Mouse (Mus musculus) right cerebral cortex, postnatal 25 days (tissue): ENCODE results near the gene Tamm41.
A peak's percentile ranks its signal among the peaks of the same experiment; 100 is the strongest.

Experiments
- DNase-seq: peaks from one replicate; pipeline ENCODE4 v3.0.0; 2022

The Tamm41 gene

DNA sequence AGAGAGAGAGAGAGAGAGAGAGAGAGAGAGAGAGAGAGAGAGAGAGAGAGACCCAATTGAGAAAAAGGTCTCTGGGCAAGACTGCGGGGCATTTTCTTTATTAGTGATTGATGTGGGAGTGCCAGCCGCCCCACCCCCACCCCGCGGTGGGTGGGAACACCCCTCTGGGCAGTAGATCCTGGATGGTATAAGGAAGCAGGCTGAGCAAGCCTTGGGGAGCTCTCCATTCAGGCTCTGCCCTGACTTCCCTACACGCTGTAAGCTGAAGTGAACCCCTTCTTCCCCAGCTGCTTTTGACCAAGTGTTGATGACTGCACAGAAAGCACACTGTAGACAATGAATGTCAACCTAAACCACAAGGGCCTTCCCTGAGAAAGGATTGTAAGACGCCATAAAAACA, 67.3 kb downstream of the Tamm41 start:
- DNase-seq, result no peak

- DNase-seq, result peak; percentile 78
Measured at GRCm38 (mm10) chr6:114969213-114970120, 68.2 kb downstream of the Tamm41 start, which contains the start of gene Vgll4. TSS of gene Vgll4 (minus strand) at chr6:114969994.

DNA sequence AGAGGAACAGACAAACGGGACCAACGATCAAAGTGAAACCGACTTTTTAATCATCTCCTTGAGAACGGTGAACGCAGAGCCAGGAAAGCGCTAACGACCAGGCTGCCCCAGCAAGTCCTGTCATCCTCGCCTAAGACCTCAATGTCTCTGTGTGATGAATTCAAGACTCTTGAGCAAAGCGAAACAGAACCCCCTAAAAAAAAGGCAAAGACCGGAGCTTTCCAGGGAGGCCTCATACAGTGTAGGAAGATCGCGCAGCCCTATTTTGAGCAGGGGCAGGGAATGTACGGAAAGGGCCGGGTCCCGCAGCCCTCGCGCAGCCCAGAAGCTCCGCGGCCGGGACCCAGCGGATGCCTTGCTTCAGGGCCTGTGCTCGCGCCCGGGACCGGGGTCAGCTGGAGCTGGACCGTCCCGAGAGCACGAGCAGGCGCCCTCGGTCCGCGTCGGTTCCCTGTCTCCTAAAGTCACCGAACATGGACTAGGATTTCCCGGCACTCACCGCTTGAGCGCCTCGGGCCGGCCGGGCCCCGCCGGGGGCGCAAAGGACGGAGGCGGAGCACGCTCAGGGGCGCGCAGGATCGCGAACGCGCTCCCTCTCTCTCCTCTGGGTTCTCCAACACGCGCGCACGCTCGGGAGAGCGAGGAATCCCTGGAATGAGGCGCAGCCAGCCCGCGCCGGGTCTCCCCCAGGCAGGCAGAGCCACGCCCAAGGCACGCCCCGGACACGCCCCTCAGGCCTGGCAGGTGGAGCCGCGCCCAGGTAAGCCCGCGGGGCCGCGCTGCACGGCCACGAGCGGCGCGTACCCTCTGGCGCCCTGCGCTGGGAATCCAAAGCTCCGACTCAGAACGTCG, 69.1 kb downstream of the Tamm41 start:
- peak; percentile 93 for DNase-seq

GRCm38 (mm10) chr6:114967623-114968022, 70.1 kb downstream of the Tamm41 start:
- no peak for DNase-seq

DNA sequence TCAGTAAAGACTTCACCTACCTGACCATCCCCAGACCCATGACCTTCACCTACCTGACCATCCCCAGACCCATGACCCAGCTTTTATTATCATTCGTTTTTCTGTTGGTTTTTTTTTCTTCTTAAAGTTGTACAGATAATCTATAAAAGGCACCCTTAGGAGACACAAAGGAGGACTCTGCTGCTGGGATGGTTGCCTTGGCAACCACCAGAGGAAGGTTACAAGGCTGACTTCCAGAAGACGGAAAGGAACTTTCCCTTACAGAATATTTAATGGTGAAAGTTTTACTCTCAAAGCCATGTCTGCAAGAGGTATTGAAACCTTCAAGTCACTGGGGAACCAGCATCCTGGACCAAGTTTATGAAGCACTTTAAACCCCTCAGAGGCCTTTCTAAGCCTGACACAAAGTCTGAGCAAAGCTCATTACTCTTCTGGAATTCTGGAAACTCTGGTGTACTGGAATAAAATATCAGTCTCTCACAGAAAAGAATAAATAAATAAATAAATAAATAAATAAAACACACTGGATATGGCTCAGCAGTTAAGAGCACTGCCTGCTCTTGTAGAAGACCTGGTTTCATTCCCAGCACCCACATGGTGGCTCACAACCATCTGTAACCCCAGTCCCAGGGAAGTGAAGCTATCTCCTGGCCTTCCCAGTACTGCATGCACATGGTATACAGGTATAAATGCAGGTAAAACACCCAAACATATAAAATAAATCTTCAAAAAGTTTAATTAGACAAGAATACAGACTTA, 71.1 kb downstream of the Tamm41 start:
- no peak for DNase-seq

- no peak for DNase-seq
Measured at GRCm38 (mm10) chr6:114965802-114966201, 71.9 kb downstream of the Tamm41 start.

- no peak for DNase-seq
Measured at GRCm38 (mm10) chr6:114965396-114965795, 72.3 kb downstream of the Tamm41 start.

- no peak for DNase-seq
Measured at GRCm38 (mm10) chr6:114964235-114964634, 73.4 kb downstream of the Tamm41 start.

DNA sequence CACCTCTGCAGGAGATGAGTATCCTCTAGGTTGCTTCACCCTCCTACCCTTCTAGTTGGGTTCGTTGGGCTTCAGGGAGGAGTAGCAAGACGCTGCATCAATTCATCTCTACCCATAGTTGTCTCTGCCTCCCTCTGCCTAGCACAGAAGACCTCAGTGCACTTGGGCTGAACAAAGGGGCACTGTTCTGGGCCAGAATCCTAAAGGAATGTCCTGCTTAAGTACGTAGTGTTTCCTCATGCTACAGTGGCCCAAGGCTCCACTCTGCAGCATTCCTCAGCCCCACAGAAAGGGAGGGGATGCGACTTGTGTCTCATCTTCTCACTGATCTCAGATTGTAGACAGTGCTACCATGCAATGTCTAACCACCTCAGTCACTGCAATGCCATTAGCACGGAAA, 74.0 kb downstream of the Tamm41 start:
- DNase-seq, result no peak

DNA sequence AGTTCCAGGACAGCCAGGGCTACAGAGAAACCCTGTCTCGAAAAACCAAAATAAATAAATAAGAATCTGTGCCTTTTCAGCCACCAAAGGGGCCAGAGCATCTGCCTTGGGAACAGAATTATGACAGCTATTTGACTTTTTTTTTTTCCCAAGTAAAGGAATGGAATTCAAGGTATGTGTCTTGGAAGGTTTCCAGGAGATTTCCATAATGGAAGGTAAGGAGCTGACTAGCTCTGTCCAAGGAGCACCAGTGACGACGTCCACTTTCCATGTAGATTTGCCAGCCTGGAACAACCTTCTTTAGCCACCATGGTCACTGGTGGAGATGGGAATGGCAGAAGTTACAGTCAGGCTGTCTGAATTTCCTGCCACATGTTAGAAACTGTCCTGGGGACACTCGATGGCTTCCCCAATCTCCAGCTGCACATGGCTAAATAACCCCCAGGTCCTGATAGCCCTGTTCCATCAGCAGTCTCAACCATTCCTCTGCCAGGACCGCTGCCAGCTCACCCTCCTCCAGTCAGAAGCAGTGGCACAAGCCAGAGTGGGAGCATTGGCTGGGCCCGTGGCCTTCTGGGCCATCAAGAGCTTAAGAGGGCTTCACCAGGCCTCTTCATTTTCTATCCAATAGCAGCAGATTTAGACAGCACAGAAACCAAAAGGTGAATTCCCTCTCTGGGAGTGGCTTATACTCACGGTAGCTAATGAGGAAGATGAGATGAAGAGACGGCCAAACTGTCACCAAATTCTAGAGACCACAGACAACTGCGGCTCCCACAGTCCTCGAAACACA, 76.2 kb downstream of the Tamm41 start:
- DNase-seq, result no peak

DNA sequence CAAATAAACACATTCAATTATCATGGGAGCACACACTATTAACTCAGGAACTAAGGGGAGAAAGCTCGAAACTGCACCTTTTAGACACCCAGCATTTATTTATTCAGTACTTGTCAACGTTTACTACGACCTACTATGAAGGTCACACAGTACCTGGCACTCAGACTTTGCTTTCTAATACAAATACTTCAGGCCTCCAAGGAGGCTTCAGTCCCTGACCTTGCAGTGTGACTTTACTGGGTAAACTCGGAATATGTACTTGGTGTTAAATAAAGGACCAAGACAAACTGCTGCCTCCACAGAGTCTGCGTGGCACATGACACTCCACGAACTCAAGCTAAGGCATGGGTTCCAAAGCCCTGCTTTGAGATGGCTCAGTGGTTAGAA, 78.7 kb downstream of the Tamm41 start:
- DNase-seq, result no peak

- no peak for DNase-seq
Measured at GRCm38 (mm10) chr6:114958249-114959011, 79.2 kb downstream of the Tamm41 start.

GRCm38 (mm10) chr6:114957756-114958155, 79.9 kb downstream of the Tamm41 start:
- no peak for DNase-seq

GRCm38 (mm10) chr6:114954496-114954895, 83.2 kb downstream of the Tamm41 start:
- DNase-seq, result no peak
